11 mouse cellular contexts compared by ENCODE assay signal in genomic region chr17:85034068-85034467, GRCm38 (mm10). TPM values are rescaled to one million over a fixed set of nuclear protein-coding genes. Genes with fewer than 3 reads are reported as not detected.
DNase-seq lines count a peak whose midpoint lies in the region; ATAC-seq lines count a peak whose summit lies in the region.
"Had no signal": no experiment of that assay in that cellular context is flagged by ENCODE, and none has a peak within 500 bp of the region (broad histone marks: within the 10 kb centered on the region; RNA-seq: fewer than 3 reads in every experiment).

No protein-coding gene starts in this region.

- 48% methylated on average over 11 of the region's 11 CpGs for WGBS in heart, embryonic 13.5 days
- WGBS in heart, embryonic 11.5 days (ENCODE audit: insufficient replicate concordance): 54% methylated on average over 11 of the region's 11 CpGs
- 79% methylated on average over 11 of the region's 11 CpGs for WGBS in midbrain, embryonic 11.5 days
- 74% methylated on average over 11 of the region's 11 CpGs for WGBS in midbrain, embryonic 10.5 days

- H3K36me3 ChIP-seq in heart, embryonic 13.5 days: no peaks in the 10 kb centered on the region
- no peaks in the 10 kb centered on the region for H3K36me3 ChIP-seq in heart, embryonic 11.5 days (ENCODE audit: control insufficient read depth, insufficient read depth, low read length)
- no peaks in the 10 kb centered on the region for H3K36me3 ChIP-seq in midbrain, embryonic 11.5 days (ENCODE audit: control insufficient read depth, insufficient read depth, low read length)
- no peaks in the 10 kb centered on the region for H3K36me3 ChIP-seq in midbrain, embryonic 10.5 days
- H3K36me3 ChIP-seq: neural tube, embryonic 13.5 days had no signal

- no peak overlapping the region for H3K27ac ChIP-seq in heart, embryonic 13.5 days (replicated peaks)
- H3K27ac ChIP-seq in heart, embryonic 11.5 days (ENCODE audit: low read depth, low read length): no peak overlapping the region
- no peak overlapping the region for H3K27ac ChIP-seq in midbrain, embryonic 11.5 days (ENCODE audit: low read depth, low read length)
- no peak overlapping the region for H3K27ac ChIP-seq in midbrain, embryonic 10.5 days (replicated peaks)
- H3K27ac ChIP-seq: neural tube, embryonic 13.5 days had no signal

- H3K27me3 ChIP-seq in heart, embryonic 13.5 days (replicated peaks): no peaks in the 10 kb centered on the region; the same call in 1 of the 2 replicates
- H3K27me3 ChIP-seq in heart, embryonic 11.5 days (ENCODE audit: control insufficient read depth, insufficient read depth, low read length): no peaks in the 10 kb centered on the region
- H3K27me3 ChIP-seq in midbrain, embryonic 11.5 days (ENCODE audit: control insufficient read depth, insufficient read depth, low read length): no peaks in the 10 kb centered on the region
- H3K27me3 ChIP-seq in midbrain, embryonic 10.5 days (ENCODE audit: low read depth, poor library complexity, severe bottlenecking): no peaks in the 10 kb centered on the region
- H3K27me3 ChIP-seq: neural tube, embryonic 13.5 days had no signal

- no peak for ATAC-seq in heart, embryonic 13.5 days (ENCODE audit: extremely low read depth, insufficient number of reproducible peaks, low FRiP score, low TSS enrichment)
- ATAC-seq in heart, embryonic 11.5 days (replicated peaks; ENCODE audit: insufficient number of reproducible peaks, low FRiP score, low TSS enrichment): no peak
- ATAC-seq in midbrain, embryonic 11.5 days (ENCODE audit: low FRiP score): no peak

- H3K9me3 ChIP-seq in heart, embryonic 13.5 days: no peaks in the 10 kb centered on the region
- H3K9me3 ChIP-seq in heart, embryonic 11.5 days (replicated peaks; ENCODE audit: control insufficient read depth, low read length): no peaks in the 10 kb centered on the region
- no peaks in the 10 kb centered on the region for H3K9me3 ChIP-seq in midbrain, embryonic 11.5 days (ENCODE audit: control insufficient read depth, low read length)
- H3K9me3 ChIP-seq in midbrain, embryonic 10.5 days (replicated peaks): no peaks in the 10 kb centered on the region
- H3K9me3 ChIP-seq: neural tube, embryonic 13.5 days had no signal

- 0 out of 2 replicates have a peak, but pooled peaks cover 9% of the 10 kb centered on the region for H3K4me1 ChIP-seq in heart, embryonic 13.5 days
- no peaks in the 10 kb centered on the region for H3K4me1 ChIP-seq in heart, embryonic 11.5 days (ENCODE audit: control insufficient read depth, insufficient read depth, low read length)
- no peaks in the 10 kb centered on the region for H3K4me1 ChIP-seq in midbrain, embryonic 11.5 days (ENCODE audit: control insufficient read depth, insufficient read depth, low read length)
- H3K4me1 ChIP-seq in midbrain, embryonic 10.5 days: 0 out of 2 replicates have a peak, but pooled peaks cover 4% of the 10 kb centered on the region
- H3K4me1 ChIP-seq: neural tube, embryonic 13.5 days had no signal

- H3K4me3 ChIP-seq in heart, embryonic 13.5 days: no peak overlapping the region
- no peak overlapping the region for H3K4me3 ChIP-seq in heart, embryonic 11.5 days (ENCODE audit: low read depth, low read length)
- no peak overlapping the region for H3K4me3 ChIP-seq in midbrain, embryonic 11.5 days (ENCODE audit: low read depth, low read length)
- no peak overlapping the region for H3K4me3 ChIP-seq in midbrain, embryonic 10.5 days
- H3K4me3 ChIP-seq: neural tube, embryonic 13.5 days had no signal

- peak overlapping the region; percentile 5; the same call in 1 of the 2 replicates for H3K9ac ChIP-seq in heart, embryonic 13.5 days
- H3K9ac ChIP-seq in heart, embryonic 11.5 days (ENCODE audit: low read depth, low read length): no peak overlapping the region
- no peak overlapping the region for H3K9ac ChIP-seq in midbrain, embryonic 11.5 days (ENCODE audit: low read length)
- H3K9ac ChIP-seq: neural tube, embryonic 13.5 days had no signal

- intact Hi-C loops in left cerebral cortex, postnatal 25 days (cut with DNase I): loop anchor here (10.0 kb wide), 1 partner anchor 601 kb away; no protein-coding TSS in a partner anchor

- peak overlapping the region; percentile 27; the same call in 1 of the 2 replicates for H3K4me2 ChIP-seq in heart, embryonic 13.5 days
- no peak overlapping the region for H3K4me2 ChIP-seq in heart, embryonic 11.5 days
- H3K4me2 ChIP-seq in midbrain, embryonic 11.5 days: no peak overlapping the region
- H3K4me2 ChIP-seq: neural tube, embryonic 13.5 days had no signal

- peak; percentile 68 for DNase-seq in midbrain, embryonic 11.5 days (ENCODE audit: low spot score, missing footprints)
- DNase-seq in midbrain, embryonic 10.5 days (ENCODE audit: low spot score): no peak
- DNase-seq in left cerebral cortex, postnatal 25 days (ENCODE audit: low spot score in 2 of 2): peak; percentile 20 to 65
- peak; percentile 35 for DNase-seq in telencephalon, adult 2 months (ENCODE audit: low read depth, low spot score)
- DNase-seq in ovary, postnatal 10 days (ENCODE audit: low spot score): no peak
- DNase-seq in urinary bladder, postnatal 14 days (ENCODE audit: low spot score): no peak
- DNase-seq: heart, postnatal 14 days; kidney, postnatal 4 days had no signal

RNA-seq across cellular contexts. Expression of gene Slc3a1, which starts 5.9 kb away (rescaled TPM):
- polyA plus RNA-seq in heart, embryonic 13.5 days (2015; fragmentation: Nextera tagmentation; extraction: Ambion mirVana): 0.12 and 0.22 TPM in 2 replicates
- polyA plus RNA-seq in heart, embryonic 11.5 days (2014; fragmentation: Nextera tagmentation; extraction: Ambion mirVana): 0.17 TPM in 1 of 2 replicates, not detected in the other
- 0.17 and 0.34 TPM in 2 replicates for polyA plus RNA-seq in midbrain, embryonic 11.5 days (2014; fragmentation: Nextera tagmentation; extraction: Ambion mirVana)
- 0.23 and 0.40 TPM in 2 replicates for polyA plus RNA-seq in midbrain, embryonic 10.5 days (2016; fragmentation: Nextera tagmentation; extraction: Ambion mirVana)
- under 1 TPM; 0.27 to 0.30 TPM for total RNA-seq in left cerebral cortex, postnatal 25 days (2021)

RNA-seq across cellular contexts. Expression of gene Prepl, which starts 56.0 kb away (rescaled TPM):
- 22.5 and 22.7 TPM in 2 replicates for polyA plus RNA-seq in heart, embryonic 13.5 days (2015; fragmentation: Nextera tagmentation; extraction: Ambion mirVana)
- 27.1 and 32.5 TPM in 2 replicates for polyA plus RNA-seq in heart, embryonic 11.5 days (2014; fragmentation: Nextera tagmentation; extraction: Ambion mirVana)
- polyA plus RNA-seq in midbrain, embryonic 11.5 days (2014; fragmentation: Nextera tagmentation; extraction: Ambion mirVana): 60.0 and 61.7 TPM in 2 replicates
- polyA plus RNA-seq in midbrain, embryonic 10.5 days (2016; fragmentation: Nextera tagmentation; extraction: Ambion mirVana): 30.9 and 40.9 TPM in 2 replicates
- 100 to 1,000 TPM; 346 to 361 TPM for total RNA-seq in left cerebral cortex, postnatal 25 days (2021)

RNA-seq across cellular contexts. Expression of gene Camkmt, which starts 56.3 kb away (rescaled TPM):
- 6.2 and 6.5 TPM in 2 replicates for polyA plus RNA-seq in heart, embryonic 13.5 days (2015; fragmentation: Nextera tagmentation; extraction: Ambion mirVana)
- 7.0 TPM in 2 replicates for polyA plus RNA-seq in heart, embryonic 11.5 days (2014; fragmentation: Nextera tagmentation; extraction: Ambion mirVana)
- 14.9 and 17.0 TPM in 2 replicates for polyA plus RNA-seq in midbrain, embryonic 11.5 days (2014; fragmentation: Nextera tagmentation; extraction: Ambion mirVana)
- polyA plus RNA-seq in midbrain, embryonic 10.5 days (2016; fragmentation: Nextera tagmentation; extraction: Ambion mirVana): 12.1 and 13.3 TPM in 2 replicates
- total RNA-seq in left cerebral cortex, postnatal 25 days (2021): 10 to 100 TPM; 11.8 TPM

Comparison
In these comparisons a context has a peak if more than half of its experiments do, and no peak if none do; other contexts are left out.
1. DNase-seq: peak in midbrain, embryonic 11.5 days (single experiment), left cerebral cortex, postnatal 25 days (2 of 2) and telencephalon, adult 2 months (single experiment); none in midbrain, embryonic 10.5 days (single experiment), ovary, postnatal 10 days (single experiment) and urinary bladder, postnatal 14 days (single experiment).